8 mouse cellular contexts compared by ENCODE assay signal in the genomic region with DNA sequence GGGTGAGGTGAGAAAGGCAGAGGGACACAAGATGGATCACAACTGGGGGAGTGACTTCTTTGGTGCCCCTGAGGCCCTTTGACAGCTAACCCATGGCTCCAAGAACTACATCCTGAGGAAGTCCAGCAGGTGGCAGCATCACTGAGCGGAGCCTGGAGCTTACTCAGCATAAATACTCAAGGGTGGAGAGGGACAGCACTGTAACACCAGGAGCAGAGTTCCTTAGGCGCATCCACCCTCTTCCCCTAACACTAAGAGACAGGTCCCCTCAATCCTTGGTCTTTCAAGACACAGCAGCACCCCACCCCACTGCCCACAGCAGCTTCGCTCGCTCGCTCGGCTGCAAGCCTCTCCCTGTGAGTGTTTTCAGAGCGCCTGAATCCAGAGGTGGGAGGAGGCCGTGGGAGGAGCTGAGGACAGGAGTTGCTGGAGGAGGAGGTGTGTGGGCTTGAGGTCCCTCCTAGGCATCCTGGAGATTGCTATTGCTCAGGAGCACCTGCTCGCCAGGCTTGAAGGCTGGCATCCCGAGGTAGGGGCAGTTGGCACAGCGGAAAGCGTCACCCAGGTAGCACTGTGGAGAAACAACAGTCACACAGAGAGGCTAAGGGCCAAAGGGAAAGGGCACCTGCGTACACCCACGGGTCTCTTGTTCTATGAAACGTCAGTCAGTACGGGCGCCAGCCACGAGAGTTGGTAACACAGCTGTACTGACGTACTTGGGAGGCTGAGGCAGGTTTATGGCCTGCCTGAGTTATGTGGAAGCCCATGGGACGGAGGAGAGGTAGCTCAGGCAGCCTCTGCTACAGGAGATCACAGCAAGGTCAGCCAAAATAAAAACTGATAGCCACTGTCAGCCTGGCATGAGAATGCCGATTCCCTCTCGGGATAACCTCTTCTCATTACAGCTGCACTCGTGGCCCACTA. TPM values are rescaled to one million over a fixed set of nuclear protein-coding genes. Genes with fewer than 3 reads are reported as not detected.
DNase-seq lines count a peak whose midpoint lies in the region; ATAC-seq and TF ChIP-seq lines count a peak whose summit lies in the region.

No protein-coding gene starts in this region.

- ATAC-seq in Patski, result no peak
- peak; percentile 43; the same call in 1 of the 2 replicates for ATAC-seq in heart, embryonic 13.5 days (ENCODE audit: extremely low read depth, insufficient number of reproducible peaks, low FRiP score, low TSS enrichment)

- H3K4me3 ChIP-seq in C2C12 (ENCODE audit: insufficient read depth, poor library complexity, severe bottlenecking), result no peak overlapping the region
- no peak overlapping the region for H3K4me3 ChIP-seq in heart, embryonic 13.5 days

- DNase-seq in Patski (ENCODE audit: low read depth, low spot score), result no peak
- peak; percentile 59 for DNase-seq in embryo, embryonic 9.5 days (ENCODE audit: extremely low spot score)
- peak; percentile 73 for DNase-seq in kidney, postnatal 14 days
- DNase-seq in lung, postnatal 10 days, result peak; percentile 79
- peak; percentile 79 for DNase-seq in retina, embryonic 14.5 days (ENCODE audit: low spot score)
- DNase-seq in urinary bladder, postnatal 25 days (ENCODE audit: low spot score), result peak; percentile 51

- H3K36me3 ChIP-seq in C2C12 (ENCODE audit: control insufficient read depth, insufficient read depth), result peaks cover 88% of the 10 kb centered on the region
- H3K36me3 ChIP-seq in heart, embryonic 13.5 days, result peaks cover 76% of the 10 kb centered on the region

- H3K79me3 ChIP-seq in C2C12 (ENCODE audit: low read depth), result no peaks in the 10 kb centered on the region

- CTCF ChIA-PET in Patski (lab: Charles Lee), result interaction anchor here (0.9 to 3.6 kb wide), 8 partner anchors 8 to 116 kb away, joined by 3 to 20 read pairs (median 4); no protein-coding TSS in a partner anchor

- in situ Hi-C loops in Patski (cut with MboI; ENCODE audit: low pct_unique_long_range_greater_than_20kb), result loop anchor here (5.0 kb wide), 1 partner anchor 84 kb away; no protein-coding TSS in a partner anchor

- no peak overlapping the region for H3K9ac ChIP-seq in heart, embryonic 13.5 days

- POLR2A ChIA-PET in Patski (lab: Charles Lee), result interaction anchor here (0.6 kb wide), 1 partner anchor 242 kb away, joined by 4 read pairs; no protein-coding TSS in a partner anchor

- no peak overlapping the region for H3K27ac ChIP-seq in heart, embryonic 13.5 days (replicated peaks)

- TF ChIP-seq CTCF in C2C12 (IDR thresholded peaks at IDR 0.05; ENCODE audit: control insufficient read depth, insufficient read depth, insufficient read length) (peak; percentile 15), Patski (IDR thresholded peaks at IDR 0.05) (peak; percentile 79)

- H3K79me2 ChIP-seq in C2C12 (ENCODE audit: control insufficient read depth, insufficient read depth), result no peaks in the 10 kb centered on the region

- 75% methylated on average over 23 of the region's 23 CpGs for WGBS in heart, embryonic 13.5 days

- no peaks in the 10 kb centered on the region for H3K9me3 ChIP-seq in heart, embryonic 13.5 days

- no peak overlapping the region for H3K4me2 ChIP-seq in heart, embryonic 13.5 days

- H3ac ChIP-seq in C2C12 (ENCODE audit: control insufficient read depth, insufficient read length, low read depth), result no peak overlapping the region

- H3K27me3 ChIP-seq in C2C12 (ENCODE audit: control insufficient read depth, insufficient read depth, insufficient read length) (no peaks in the 10 kb centered on the region), Patski (no peaks in the 10 kb centered on the region)
- no peaks in the 10 kb centered on the region for H3K27me3 ChIP-seq in heart, embryonic 13.5 days (replicated peaks)

- H3K4me1 ChIP-seq in heart, embryonic 13.5 days, result 0 out of 2 replicates have a peak, but pooled peaks cover 4% of the 10 kb centered on the region

TF ChIP-seq in C2C12, 6 proteins besides CTCF, POLR2A, EP300 and RAD21:
- TF ChIP-seq MYOG (IDR thresholded peaks at IDR 0.05; ENCODE audit: control insufficient read depth, extremely low read depth, insufficient read length) (no peak), FOSL1 (IDR thresholded peaks at IDR 0.05; ENCODE audit: insufficient read depth, low read length, poor library complexity, severe bottlenecking) (no peak), USF1 (IDR thresholded peaks at IDR 0.05; ENCODE audit: low read depth) (no peak), MAX (IDR thresholded peaks at IDR 0.05) (no peak), MYOD1 (IDR thresholded peaks at IDR 0.05; ENCODE audit: control insufficient read depth, insufficient read length, low read depth) (no peak), CEBPB (IDR thresholded peaks at IDR 0.05; ENCODE audit: low read depth) (no peak)

RNA-seq across cellular contexts. Expression of gene Ccl17, which starts 12.6 kb away (rescaled TPM):
- polyA plus RNA-seq in C2C12 (2012; fragmentation: generic; extraction: Trizol) (0.55 TPM), Patski (2021) (14.5 TPM)
- polyA plus RNA-seq in heart, embryonic 13.5 days (2015; fragmentation: Nextera tagmentation; extraction: Ambion mirVana), result 0.43 and 0.63 TPM in 2 replicates

RNA-seq across cellular contexts. Expression of gene Coq9, which starts 15.2 kb away (rescaled TPM):
- 44.0 TPM for polyA plus RNA-seq in C2C12 (2012; fragmentation: generic; extraction: Trizol)
- 114 TPM for polyA plus RNA-seq in Patski (2021)
- 133 and 142 TPM in 2 replicates for polyA plus RNA-seq in heart, embryonic 13.5 days (2015; fragmentation: Nextera tagmentation; extraction: Ambion mirVana)

RNA-seq across cellular contexts. Expression of gene Ciapin1, which starts 15.3 kb away (rescaled TPM):
- polyA plus RNA-seq in C2C12 (2012; fragmentation: generic; extraction: Trizol) (115 TPM), Patski (2021) (128 TPM)
- polyA plus RNA-seq in heart, embryonic 13.5 days (2015; fragmentation: Nextera tagmentation; extraction: Ambion mirVana), result 90.9 and 98.2 TPM in 2 replicates

RNA-seq across cellular contexts. Expression of gene Polr2c, which starts 34.4 kb away (rescaled TPM):
- 124 TPM for polyA plus RNA-seq in C2C12 (2012; fragmentation: generic; extraction: Trizol)
- polyA plus RNA-seq in Patski (2021), result 110 TPM
- 107 and 129 TPM in 2 replicates for polyA plus RNA-seq in heart, embryonic 13.5 days (2015; fragmentation: Nextera tagmentation; extraction: Ambion mirVana)

RNA-seq across cellular contexts. Expression of gene Cx3cl1, which starts 51.1 kb away (rescaled TPM):
- polyA plus RNA-seq in C2C12 (2012; fragmentation: generic; extraction: Trizol) (12.5 TPM), Patski (2021) (38.7 TPM)
- 11.2 and 12.9 TPM in 2 replicates for polyA plus RNA-seq in heart, embryonic 13.5 days (2015; fragmentation: Nextera tagmentation; extraction: Ambion mirVana)
